Mouse (Mus musculus): ENCODE measurements around the gene Slamf9. TPM values are rescaled to one million over a fixed set of nuclear protein-coding genes. Genes with fewer than 3 reads are reported as not detected.
A peak's percentile ranks its signal among the peaks of the same experiment; 100 is the strongest.

Gene Slamf9
- total and polyA plus RNA-seq, 3 experiments = 28.3 to 32.6 (median 30.9) TPM

- no peaks in the 10 kb centered on the region for H3K27me3 ChIP-seq (replicated peaks)
- DNase-seq (ENCODE audit: extremely low read depth) = peak; percentile 76
- peak; percentile 63 for TF ChIP-seq MXI1 (IDR thresholded peaks at IDR 0.05; ENCODE audit: low read depth, low read length)
- TF ChIP-seq MAZ (IDR thresholded peaks at IDR 0.05; ENCODE audit: low read depth, low read length) = peak; percentile 58
- peak; percentile 28; the same call in 1 of the 2 replicates for TF ChIP-seq CHD1 (IDR thresholded peaks at IDR 0.05; ENCODE audit: low read depth, low read length)
- peak in 1 of 2 experiments; percentile 26; a peak in 2 of 4 replicates for TF ChIP-seq CTCF (conservative IDR thresholded peaks at IDR 0.05 in 1 of 2, IDR thresholded peaks at IDR 0.05 in 1 of 2; ENCODE audit: low read depth in 2 of 2, low read length in 2 of 2)
- TF ChIP-seq ZMIZ1 (IDR thresholded peaks at IDR 0.05; ENCODE audit: low read depth, low read length) = no peak
- peak; percentile 20; the same call in 1 of the 2 replicates for TF ChIP-seq HCFC1 (IDR thresholded peaks at IDR 0.05; ENCODE audit: low read depth, low read length)
- peak; percentile 63; the same call in 1 of the 2 replicates for TF ChIP-seq MAX (IDR thresholded peaks at IDR 0.05; ENCODE audit: low read length)
- no peak for TF ChIP-seq JUND (conservative IDR thresholded peaks at IDR 0.05; ENCODE audit: low read depth, low read length)
- TF ChIP-seq CHD2 (IDR thresholded peaks at IDR 0.05; ENCODE audit: low read length) = peak; percentile 40
- TF ChIP-seq ETS1 (conservative IDR thresholded peaks at IDR 0.05; ENCODE audit: low read depth, low read length) = peak; percentile 31; the same call in 1 of the 2 replicates
- peak; percentile 69 for TF ChIP-seq IRF4 (IDR thresholded peaks at IDR 0.05; ENCODE audit: low read depth, low read length)
- TF ChIP-seq ELF1 (IDR thresholded peaks at IDR 0.05; ENCODE audit: low read depth, low read length) = peak; percentile 76
- peak; percentile 39; the same call in 1 of the 2 replicates for TF ChIP-seq TCF12 (IDR thresholded peaks at IDR 0.05; ENCODE audit: low read depth, low read length)
- TF ChIP-seq MYC (IDR thresholded peaks at IDR 0.05; ENCODE audit: low read depth, low read length) = peak; percentile 62
- no peak; the same call in 1 of the 2 replicates for TF ChIP-seq RCOR1 (conservative IDR thresholded peaks at IDR 0.05; ENCODE audit: low read depth, low read length)
- TF ChIP-seq PAX5 (IDR thresholded peaks at IDR 0.05; ENCODE audit: low read length) = no peak
- TF ChIP-seq MEF2A (IDR thresholded peaks at IDR 0.05; ENCODE audit: borderline replicate concordance, low read depth, low read length) = peak; percentile 67; the same call in 1 of the 2 replicates
- no peak for TF ChIP-seq JUN (IDR thresholded peaks at IDR 0.05; ENCODE audit: insufficient read depth, low read depth, low read length)
- TF ChIP-seq ZNF384 (IDR thresholded peaks at IDR 0.05; ENCODE audit: low read depth, low read length) = peak; percentile 80
- no peak for TF ChIP-seq USF2 (conservative IDR thresholded peaks at IDR 0.05; ENCODE audit: low read depth, low read length)
- TF ChIP-seq SIN3A (IDR thresholded peaks at IDR 0.05; ENCODE audit: low read length) = peak; percentile 66; the same call in 1 of the 2 replicates
- no peak for TF ChIP-seq MAFK (IDR thresholded peaks at IDR 0.05; ENCODE audit: insufficient replicate concordance, low read length)
Observed at GRCm38 (mm10) chr1:172501371-172502144, 26.4 kb downstream of the Slamf9 start.

More at GRCm38 (mm10) chr1:172501371-172502144, 26.4 kb downstream of the Slamf9 start:
- dilution Hi-C loops (cut with MboI; ENCODE audit: extremely low pct_ligation_motif_present, extremely low pct_unique_long_range_greater_than_20kb, low sequenced_read_pairs) (no loop called here), in situ Hi-C loops (cut with MboI; ENCODE audit: low pct_ligation_motif_present, low pct_unique_long_range_greater_than_20kb, low sequenced_read_pairs) (no loop called here)
- Histone ChIP-seq H3K9ac (ENCODE audit: insufficient read depth, low read depth) (peak overlapping the region; percentile 83), H3K9me3 (replicated peaks; ENCODE audit: low read length) (no peaks in the 10 kb centered on the region), H3K27ac (ENCODE audit: insufficient read depth, low read depth) (peak overlapping the region; percentile 72), H3K4me3 (replicated peaks in 1 of 3; ENCODE audit: low read depth in 2 of 3, low read length in 2 of 3, poor library complexity in 1 of 3) (peak overlapping the region; percentile 88 to 98 (median 90)), H3K4me1 (ENCODE audit: control insufficient read depth in 1 of 2, insufficient read depth in 2 of 2) (peaks cover 22 to 45% of the 10 kb centered on the region in 2 experiments), H3K4me2 (ENCODE audit: insufficient read depth, low read depth, poor library complexity, severe bottlenecking) (peak overlapping the region; percentile 68), H3K79me2 (replicated peaks; ENCODE audit: control insufficient read depth, extremely low read depth, insufficient read depth, poor library complexity, severe bottlenecking) (peaks cover 47% of the 10 kb centered on the region), H3K36me3 (replicated peaks in 1 of 2; ENCODE audit: control insufficient read depth in 1 of 2, insufficient read depth in 1 of 2, low read length in 1 of 2) (peaks cover 23 to 65% of the 10 kb centered on the region in 2 experiments)
